Mouse (Mus musculus) activated CD4-positive, CD25-positive, alpha-beta regulatory T cell, adult 4 months (primary cell): Measurements from ENCODE around the gene Metap1. TPM values are rescaled to one million over a fixed set of nuclear protein-coding genes. Genes with fewer than 3 reads are reported as not detected.
A peak's percentile ranks its signal among the peaks of the same experiment; 100 is the strongest.
"Not testable (repeated sequence)": the region's sequence is repeated elsewhere in the genome, so short reads cannot be mapped to it uniquely, and the experiment has no call there.

Source experiments
- ATAC-seq: one replicate; pipeline ENCODE4 v1.8.0; 2017
- polyA plus RNA-seq, 2 experiments: library from polyadenylated mRNA; unstranded; fragments of 100-300 nt; shearing (Covaris generic); gene quantifications; one replicate each; pipeline ENCODE4 v1.2.1; 2017

The Metap1 gene
- polyA plus RNA-seq, 2 experiments from 2014 or later, result 32.0 to 33.3 TPM

GRCm38 (mm10) chr3:138499854-138500740 is 10.8 kb upstream of the Metap1 start:
- ATAC-seq, result no peak

GRCm38 (mm10) chr3:138498731-138499130 is 9.4 kb upstream of the Metap1 start:
- no peak for ATAC-seq

GRCm38 (mm10) chr3:138495166-138496145 is 6.1 kb upstream of the Metap1 start:
- no peak for ATAC-seq

- no peak for ATAC-seq
Observed at GRCm38 (mm10) chr3:138494565-138494964, 5.2 kb upstream of the Metap1 start.

- ATAC-seq, result no peak
Observed at GRCm38 (mm10) chr3:138493668-138494067, 4.4 kb upstream of the Metap1 start.

GRCm38 (mm10) chr3:138490034-138490337 is 671 bp upstream of the Metap1 start:
- no peak for ATAC-seq

- peak; percentile 45 for ATAC-seq
Observed at GRCm38 (mm10) chr3:138488584-138489326, 560 bp downstream of the Metap1 start.

- ATAC-seq, result no peak
Observed at GRCm38 (mm10) chr3:138483240-138483639, 6.1 kb downstream of the Metap1 start.

- no peak for ATAC-seq
Observed at GRCm38 (mm10) chr3:138481526-138482284, 7.6 kb downstream of the Metap1 start.

GRCm38 (mm10) chr3:138479489-138479888 is 9.8 kb downstream of the Metap1 start:
- ATAC-seq, result no peak

- no peak for ATAC-seq
Observed at GRCm38 (mm10) chr3:138471066-138471465, 18.2 kb downstream of the Metap1 start.

- ATAC-seq, result not testable (repeated sequence)
Observed at GRCm38 (mm10) chr3:138466656-138467055, 22.7 kb downstream of the Metap1 start.

GRCm38 (mm10) chr3:138464573-138465147 is 24.7 kb downstream of the Metap1 start:
- ATAC-seq, result no peak

GRCm38 (mm10) chr3:138463807-138464206 is 25.5 kb downstream of the Metap1 start:
- no peak for ATAC-seq

GRCm38 (mm10) chr3:138463137-138463536 is 26.2 kb downstream of the Metap1 start:
- peak; percentile 69 for ATAC-seq

GRCm38 (mm10) chr3:138461832-138462231 is 27.5 kb downstream of the Metap1 start:
- ATAC-seq, result no peak

- ATAC-seq, result no peak
Observed at GRCm38 (mm10) chr3:138460260-138460659, 29.1 kb downstream of the Metap1 start.

- ATAC-seq, result no peak
Observed at GRCm38 (mm10) chr3:138458441-138458840, 30.9 kb downstream of the Metap1 start.

GRCm38 (mm10) chr3:138454711-138455435 is 34.4 kb downstream of the Metap1 start:
- ATAC-seq, result no peak

GRCm38 (mm10) chr3:138454234-138454633 is 35.1 kb downstream of the Metap1 start:
- no peak for ATAC-seq

GRCm38 (mm10) chr3:138452169-138452568 is 37.1 kb downstream of the Metap1 start:
- ATAC-seq, result no peak
